Mouse (Mus musculus): ENCODE data around the gene 1110051M20Rik. TPM values are rescaled to one million over a fixed set of nuclear protein-coding genes. Genes with fewer than 3 reads are reported as not detected.

1110051M20Rik gene
- polyA plus RNA-seq, 1 experiment from 2014 or later: 81.5 TPM

- Histone ChIP-seq H3K27ac (no peak overlapping the region), H3K9me3 (no peaks in the 10 kb centered on the region), H3K4me2 (no peak overlapping the region), H3K36me3 (no peaks in the 10 kb centered on the region), H3K9ac (replicated peaks) (no peak overlapping the region), H3K27me3 (no peaks in the 10 kb centered on the region), H3K4me1 (replicated peaks) (no peaks in the 10 kb centered on the region; the same call in 1 of the 2 replicates), H3K4me3 (replicated peaks) (no peak overlapping the region)
- no peak for ATAC-seq (ENCODE audit: insufficient number of reproducible peaks, insufficient read depth, low FRiP score, low TSS enrichment, low read depth)
- WGBS: 89% methylated on average over 1 of the region's 1 CpGs
These were observed 30.7 kb downstream of the 1110051M20Rik start for GRCm38 (mm10) chr2:91413811-91414210.

- Histone ChIP-seq H3K4me3 (replicated peaks) (no peak overlapping the region), H3K9me3 (no peaks in the 10 kb centered on the region), H3K9ac (replicated peaks) (no peak overlapping the region), H3K4me1 (replicated peaks) (no peaks in the 10 kb centered on the region; the same call in 1 of the 2 replicates), H3K36me3 (no peaks in the 10 kb centered on the region), H3K27me3 (no peaks in the 10 kb centered on the region), H3K27ac (no peak overlapping the region), H3K4me2 (no peak overlapping the region)
- ATAC-seq (ENCODE audit: insufficient number of reproducible peaks, insufficient read depth, low FRiP score, low TSS enrichment, low read depth): no peak
- 54% methylated on average over 5 of the region's 5 CpGs for WGBS
These were observed 32.1 kb downstream of the 1110051M20Rik start for GRCm38 (mm10) chr2:91412361-91412760.

GRCm38 (mm10) chr2:91411473-91411872 lies 33.0 kb downstream of the 1110051M20Rik start:
- ATAC-seq (ENCODE audit: insufficient number of reproducible peaks, insufficient read depth, low FRiP score, low TSS enrichment, low read depth): no peak
- no peaks in the 10 kb centered on the region; the same call in 1 of the 2 replicates for H3K4me1 ChIP-seq (replicated peaks)
- no peak overlapping the region for H3K4me2 ChIP-seq
- H3K27me3 ChIP-seq: no peaks in the 10 kb centered on the region
- no peak overlapping the region for H3K9ac ChIP-seq (replicated peaks)
- H3K36me3 ChIP-seq: no peaks in the 10 kb centered on the region
- H3K4me3 ChIP-seq (replicated peaks): no peak overlapping the region
- H3K27ac ChIP-seq: 0 out of 2 replicates have a peak overlapping the region, but pooled peaks have one; percentile 4
- WGBS: 63% methylated on average over 2 of the region's 2 CpGs
- no peaks in the 10 kb centered on the region for H3K9me3 ChIP-seq

- no peak overlapping the region for H3K4me3 ChIP-seq (replicated peaks)
- no peaks in the 10 kb centered on the region for H3K36me3 ChIP-seq
- no peak overlapping the region for H3K27ac ChIP-seq
- no peak for ATAC-seq (ENCODE audit: insufficient number of reproducible peaks, insufficient read depth, low FRiP score, low TSS enrichment, low read depth)
- no peaks in the 10 kb centered on the region for H3K27me3 ChIP-seq
- 74% methylated on average over 2 of the region's 2 CpGs for WGBS
- no peaks in the 10 kb centered on the region for H3K9me3 ChIP-seq
- no peak overlapping the region for H3K4me2 ChIP-seq
- no peaks in the 10 kb centered on the region; the same call in 1 of the 2 replicates for H3K4me1 ChIP-seq (replicated peaks)
- no peak overlapping the region for H3K9ac ChIP-seq (replicated peaks)
These were observed 36.5 kb downstream of the 1110051M20Rik start for GRCm38 (mm10) chr2:91408031-91408430.

- Histone ChIP-seq H3K27ac (no peak overlapping the region), H3K4me1 (replicated peaks) (peaks cover 2% of the 10 kb centered on the region), H3K4me3 (replicated peaks) (no peak overlapping the region), H3K4me2 (no peak overlapping the region), H3K9me3 (no peaks in the 10 kb centered on the region), H3K27me3 (no peaks in the 10 kb centered on the region), H3K36me3 (no peaks in the 10 kb centered on the region), H3K9ac (replicated peaks) (no peak overlapping the region)
- no peak for ATAC-seq (ENCODE audit: insufficient number of reproducible peaks, insufficient read depth, low FRiP score, low TSS enrichment, low read depth)
- WGBS: 86% methylated on average over 4 of the region's 4 CpGs
These were observed 39.4 kb downstream of the 1110051M20Rik start for GRCm38 (mm10) chr2:91405071-91405470.

- 24% methylated on average over 2 of the region's 2 CpGs for WGBS
- Histone ChIP-seq H3K27me3 (no peaks in the 10 kb centered on the region), H3K4me1 (replicated peaks) (peaks cover 8% of the 10 kb centered on the region), H3K4me3 (replicated peaks) (no peak overlapping the region), H3K36me3 (no peaks in the 10 kb centered on the region), H3K4me2 (no peak overlapping the region), H3K9me3 (no peaks in the 10 kb centered on the region), H3K9ac (replicated peaks) (no peak overlapping the region), H3K27ac (peak overlapping the region; percentile 62)
- ATAC-seq (ENCODE audit: insufficient number of reproducible peaks, insufficient read depth, low FRiP score, low TSS enrichment, low read depth): no peak
These were observed 44.8 kb downstream of the 1110051M20Rik start for GRCm38 (mm10) chr2:91399727-91400126.

GRCm38 (mm10) chr2:91399168-91399567 lies 45.3 kb downstream of the 1110051M20Rik start:
- no peaks in the 10 kb centered on the region for H3K36me3 ChIP-seq
- no peak overlapping the region for H3K4me3 ChIP-seq (replicated peaks)
- 62% methylated on average over 3 of the region's 3 CpGs for WGBS
- peaks cover 8% of the 10 kb centered on the region for H3K4me1 ChIP-seq (replicated peaks)
- H3K27ac ChIP-seq: no peak overlapping the region; the same call in 1 of the 2 replicates
- no peak overlapping the region for H3K9ac ChIP-seq (replicated peaks)
- ATAC-seq (ENCODE audit: insufficient number of reproducible peaks, insufficient read depth, low FRiP score, low TSS enrichment, low read depth): no peak
- H3K27me3 ChIP-seq: no peaks in the 10 kb centered on the region
- H3K4me2 ChIP-seq: no peak overlapping the region
- no peaks in the 10 kb centered on the region for H3K9me3 ChIP-seq

GRCm38 (mm10) chr2:91394078-91394477 lies 50.4 kb downstream of the 1110051M20Rik start:
- H3K27ac ChIP-seq: no peak overlapping the region
- no peaks in the 10 kb centered on the region for H3K9me3 ChIP-seq
- WGBS: 82% methylated on average over 4 of the region's 4 CpGs
- H3K9ac ChIP-seq (replicated peaks): no peak overlapping the region
- no peaks in the 10 kb centered on the region for H3K4me1 ChIP-seq (replicated peaks)
- H3K4me2 ChIP-seq: no peak overlapping the region
- no peaks in the 10 kb centered on the region for H3K27me3 ChIP-seq
- no peaks in the 10 kb centered on the region for H3K36me3 ChIP-seq
- ATAC-seq (ENCODE audit: insufficient number of reproducible peaks, insufficient read depth, low FRiP score, low TSS enrichment, low read depth): no peak
- no peak overlapping the region for H3K4me3 ChIP-seq (replicated peaks)

- Histone ChIP-seq H3K4me1 (replicated peaks) (no peaks in the 10 kb centered on the region; the same call in 1 of the 2 replicates), H3K4me2 (no peak overlapping the region), H3K27ac (no peak overlapping the region), H3K36me3 (no peaks in the 10 kb centered on the region), H3K27me3 (no peaks in the 10 kb centered on the region), H3K9me3 (no peaks in the 10 kb centered on the region), H3K9ac (replicated peaks) (no peak overlapping the region), H3K4me3 (replicated peaks) (no peak overlapping the region)
- ATAC-seq (ENCODE audit: insufficient number of reproducible peaks, insufficient read depth, low FRiP score, low TSS enrichment, low read depth): no peak
- WGBS: 70% methylated on average over 3 of the region's 3 CpGs
These were observed 55.8 kb downstream of the 1110051M20Rik start for GRCm38 (mm10) chr2:91388738-91389137.

GRCm38 (mm10) chr2:91388281-91388680 lies 56.2 kb downstream of the 1110051M20Rik start:
- WGBS: 47% methylated on average over 3 of the region's 3 CpGs
- Histone ChIP-seq H3K9me3 (no peaks in the 10 kb centered on the region), H3K27ac (no peak overlapping the region), H3K4me1 (replicated peaks) (no peaks in the 10 kb centered on the region; the same call in 1 of the 2 replicates), H3K36me3 (no peaks in the 10 kb centered on the region), H3K4me2 (no peak overlapping the region), H3K4me3 (replicated peaks) (no peak overlapping the region), H3K9ac (replicated peaks) (no peak overlapping the region), H3K27me3 (no peaks in the 10 kb centered on the region)
- no peak for ATAC-seq (ENCODE audit: insufficient number of reproducible peaks, insufficient read depth, low FRiP score, low TSS enrichment, low read depth)

- H3K4me1 ChIP-seq (replicated peaks): no peaks in the 10 kb centered on the region; the same call in 1 of the 2 replicates
- H3K27me3 ChIP-seq: no peaks in the 10 kb centered on the region
- H3K4me3 ChIP-seq (replicated peaks): no peak overlapping the region
- no peaks in the 10 kb centered on the region for H3K36me3 ChIP-seq
- no peak overlapping the region for H3K27ac ChIP-seq
- H3K4me2 ChIP-seq: no peak overlapping the region
- 90% methylated on average over 6 of the region's 6 CpGs for WGBS
- H3K9me3 ChIP-seq: no peaks in the 10 kb centered on the region
- ATAC-seq (ENCODE audit: insufficient number of reproducible peaks, insufficient read depth, low FRiP score, low TSS enrichment, low read depth): no peak
- no peak overlapping the region for H3K9ac ChIP-seq (replicated peaks)
These were observed 57.1 kb downstream of the 1110051M20Rik start for GRCm38 (mm10) chr2:91387287-91387958.
